ENCODE assay signal across 10 mouse cellular contexts in the genomic region with DNA sequence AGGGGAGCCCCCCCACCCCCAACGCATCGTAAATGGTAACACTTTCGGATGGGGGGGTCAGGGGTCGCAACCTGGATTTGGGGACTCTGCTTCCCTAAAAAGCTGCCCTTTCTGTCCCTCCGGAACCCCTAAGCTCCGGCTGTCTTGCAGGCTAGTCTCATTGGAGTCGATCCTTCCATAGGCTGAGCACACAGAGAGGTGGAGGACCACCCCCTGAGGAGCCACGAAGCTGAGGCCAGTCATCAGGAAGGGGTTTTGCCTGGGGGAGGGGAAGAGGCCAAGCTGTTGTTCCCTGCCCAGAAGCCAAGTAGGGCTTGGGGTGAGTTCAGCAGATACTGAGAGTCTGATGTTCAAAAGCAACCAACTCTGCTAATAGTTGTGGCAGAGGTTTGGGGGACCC. TPM values are rescaled to one million over a fixed set of nuclear protein-coding genes. Genes with fewer than 3 reads are reported as not detected.
DNase-seq lines count a peak whose midpoint lies in the region; ATAC-seq and TF ChIP-seq lines count a peak whose summit lies in the region.
"Had no signal": no experiment of that assay in that cellular context is flagged by ENCODE, and none has a peak within 500 bp of the region (broad histone marks: within the 10 kb centered on the region; RNA-seq: fewer than 3 reads in every experiment).

No protein-coding gene starts in this region.

- 3% methylated on average over 8 of the region's 8 CpGs for WGBS in heart, embryonic 14.5 days
- WGBS in hindbrain, embryonic 12.5 days = 2% methylated on average over 8 of the region's 8 CpGs
- 1% methylated on average over 8 of the region's 8 CpGs for WGBS in midbrain, embryonic 12.5 days

- no peaks in the 10 kb centered on the region for H3K36me3 ChIP-seq in heart, embryonic 14.5 days (ENCODE audit: control insufficient read depth, insufficient read depth, low read length)
- no peaks in the 10 kb centered on the region for H3K36me3 ChIP-seq in hindbrain, embryonic 12.5 days
- no peaks in the 10 kb centered on the region for H3K36me3 ChIP-seq in midbrain, embryonic 12.5 days

- no peak for TF ChIP-seq POLR2A in brain, embryonic 14.5 days (IDR thresholded peaks at IDR 0.05; ENCODE audit: borderline replicate concordance, extremely low read depth, insufficient read depth, insufficient read length, poor library complexity, severe bottlenecking)

- H3K27me3 ChIP-seq in heart, embryonic 14.5 days (ENCODE audit: control insufficient read depth, insufficient read depth, low read length) = peaks cover 68% of the 10 kb centered on the region
- H3K27me3 ChIP-seq in hindbrain, embryonic 12.5 days = peaks cover 58% of the 10 kb centered on the region
- H3K27me3 ChIP-seq in midbrain, embryonic 12.5 days = peaks cover 87% of the 10 kb centered on the region

- H3K9me3 ChIP-seq in heart, embryonic 14.5 days (ENCODE audit: control insufficient read depth, low read length) = peaks cover 6% of the 10 kb centered on the region; the same call in 1 of the 2 replicates
- 0 out of 2 replicates have a peak, but pooled peaks cover 7% of the 10 kb centered on the region for H3K9me3 ChIP-seq in hindbrain, embryonic 12.5 days (replicated peaks)
- 0 out of 2 replicates have a peak, but pooled peaks cover 2% of the 10 kb centered on the region for H3K9me3 ChIP-seq in midbrain, embryonic 12.5 days

- peak overlapping the region; percentile 90 for H3K4me2 ChIP-seq in heart, embryonic 14.5 days (ENCODE audit: low read length)
- peak overlapping the region; percentile 68 for H3K4me2 ChIP-seq in hindbrain, embryonic 12.5 days (replicated peaks)
- H3K4me2 ChIP-seq in midbrain, embryonic 12.5 days (replicated peaks) = peak overlapping the region; percentile 63

- no peak for ATAC-seq in heart, embryonic 14.5 days (ENCODE audit: insufficient number of reproducible peaks, insufficient read depth, low FRiP score, low read depth)
- ATAC-seq in hindbrain, embryonic 12.5 days (ENCODE audit: low FRiP score) = peak; percentile 55
- ATAC-seq in midbrain, embryonic 12.5 days (ENCODE audit: low FRiP score, low read depth) = peak; percentile 65
- no peak for ATAC-seq in cerebellum, adult (ENCODE audit: insufficient number of reproducible peaks, low FRiP score, low TSS enrichment)

- H3K9ac ChIP-seq in heart, embryonic 14.5 days (ENCODE audit: low read length) = peak overlapping the region; percentile 71
- H3K9ac ChIP-seq in hindbrain, embryonic 12.5 days = peak overlapping the region; percentile 71
- peak overlapping the region; percentile 66; the same call in 1 of the 2 replicates for H3K9ac ChIP-seq in midbrain, embryonic 12.5 days (replicated peaks)

- H3K27ac ChIP-seq in heart, embryonic 14.5 days (replicated peaks in 1 of 2; ENCODE audit: control insufficient read depth in 1 of 2, insufficient read depth in 1 of 2, low read depth in 2 of 2, low read length in 2 of 2) = no peak overlapping the region
- H3K27ac ChIP-seq in hindbrain, embryonic 12.5 days = peak overlapping the region; percentile 44; the same call in 1 of the 2 replicates
- peak overlapping the region; percentile 61 for H3K27ac ChIP-seq in midbrain, embryonic 12.5 days (replicated peaks)

- DNase-seq in heart, adult 8-10 months (ENCODE audit: low spot score) = no peak
- DNase-seq in brain, embryonic 14.5 days (ENCODE audit: low read depth) = peak; percentile 38
- no peak for DNase-seq in ovary, postnatal 36 days (ENCODE audit: low spot score)
- DNase-seq in gastrocnemius, postnatal 4 days (ENCODE audit: low spot score in 2 of 2) = no peak

- TF ChIP-seq CTCF in brain, embryonic 14.5 days (IDR thresholded peaks at IDR 0.05; ENCODE audit: borderline replicate concordance, extremely low read depth, insufficient read depth, insufficient read length) = no peak

- peak overlapping the region; percentile 49 to 56 for H3K4me3 ChIP-seq in heart, embryonic 14.5 days (ENCODE audit: control insufficient read depth in 1 of 2, insufficient read depth in 1 of 2, low read depth in 1 of 2, low read length in 2 of 2)
- peak overlapping the region; percentile 43 for H3K4me3 ChIP-seq in hindbrain, embryonic 12.5 days
- peak overlapping the region; percentile 49 for H3K4me3 ChIP-seq in midbrain, embryonic 12.5 days

- H3K4me1 ChIP-seq in heart, embryonic 14.5 days (ENCODE audit: control insufficient read depth in 2 of 2, insufficient read depth in 2 of 2, low read length in 2 of 2) = peaks cover 4 to 11% of the 10 kb centered on the region in 2 experiments; a peak in 3 of 4 replicates
- H3K4me1 ChIP-seq in hindbrain, embryonic 12.5 days = peaks cover 22% of the 10 kb centered on the region
- peaks cover 19% of the 10 kb centered on the region; the same call in 1 of the 2 replicates for H3K4me1 ChIP-seq in midbrain, embryonic 12.5 days

RNA-seq across cellular contexts. Expression of gene Wnt3a, which starts 26.0 kb away (rescaled TPM):
- polyA plus RNA-seq in heart, embryonic 14.5 days (2014; fragmentation: Nextera tagmentation; extraction: Ambion mirVana) = not detected in 2 replicates
- not detected for total RNA-seq in heart, adult 8-10 months (2022)
- polyA plus RNA-seq in brain, embryonic 14.5 days (2012; rRNA removed) = 0.50 and 1.1 TPM in 2 replicates
- 5.0 and 8.0 TPM in 2 replicates for polyA plus RNA-seq in hindbrain, embryonic 12.5 days (2016; fragmentation: Nextera tagmentation; extraction: Ambion mirVana)
- 2.0 and 3.7 TPM in 2 replicates for polyA plus RNA-seq in midbrain, embryonic 12.5 days (2016; fragmentation: Nextera tagmentation; extraction: Ambion mirVana)
- not detected for total RNA-seq in gastrocnemius, postnatal 4 days (2021)
- total RNA-seq: CH12.LX; left cerebral cortex, adult 8-10 months had no signal

RNA-seq across cellular contexts. Expression of gene Arf1, which starts 36.5 kb away (rescaled TPM):
- polyA plus RNA-seq in heart, embryonic 14.5 days (2014; fragmentation: Nextera tagmentation; extraction: Ambion mirVana) = 556 and 557 TPM in 2 replicates
- total RNA-seq in heart, adult 8-10 months (2022) = 100 to 1,000 TPM; 261 to 279 (median 274) TPM
- polyA plus RNA-seq in brain, embryonic 14.5 days (2012; rRNA removed) = 565 and 655 TPM in 2 replicates
- 590 and 625 TPM in 2 replicates for polyA plus RNA-seq in hindbrain, embryonic 12.5 days (2016; fragmentation: Nextera tagmentation; extraction: Ambion mirVana)
- polyA plus RNA-seq in midbrain, embryonic 12.5 days (2016; fragmentation: Nextera tagmentation; extraction: Ambion mirVana) = 539 and 564 TPM in 2 replicates
- total RNA-seq in gastrocnemius, postnatal 4 days (2021) = 100 to 1,000 TPM; 264 to 267 TPM

RNA-seq across cellular contexts. Expression of gene Wnt9a, which starts 42.1 kb away (rescaled TPM):
- polyA plus RNA-seq in heart, embryonic 14.5 days (2014; fragmentation: Nextera tagmentation; extraction: Ambion mirVana) = 0.97 and 1.2 TPM in 2 replicates
- 1 to 10 TPM; 4.3 to 4.9 (median 4.6) TPM for total RNA-seq in heart, adult 8-10 months (2022)
- polyA plus RNA-seq in brain, embryonic 14.5 days (2012; rRNA removed) = 3.2 and 4.5 TPM in 2 replicates
- polyA plus RNA-seq in hindbrain, embryonic 12.5 days (2016; fragmentation: Nextera tagmentation; extraction: Ambion mirVana) = 6.1 and 6.9 TPM in 2 replicates
- 7.3 and 8.1 TPM in 2 replicates for polyA plus RNA-seq in midbrain, embryonic 12.5 days (2016; fragmentation: Nextera tagmentation; extraction: Ambion mirVana)
- total RNA-seq in gastrocnemius, postnatal 4 days (2021) = 10 to 100 TPM; 12.8 to 15.4 TPM
- total RNA-seq: CH12.LX had no signal

RNA-seq across cellular contexts. Expression of gene 2310033P09Rik, which starts 56.5 kb away (rescaled TPM):
- polyA plus RNA-seq in heart, embryonic 14.5 days (2014; fragmentation: Nextera tagmentation; extraction: Ambion mirVana) = 20.0 and 22.1 TPM in 2 replicates
- total RNA-seq in heart, adult 8-10 months (2022) = 10 to 100 TPM in 3 of 4 experiments, 1 to 10 TPM in 1; 9.8 to 12.9 (median 10.6) TPM
- 32.4 and 37.2 TPM in 2 replicates for polyA plus RNA-seq in brain, embryonic 14.5 days (2012; rRNA removed)
- polyA plus RNA-seq in hindbrain, embryonic 12.5 days (2016; fragmentation: Nextera tagmentation; extraction: Ambion mirVana) = 29.6 and 31.9 TPM in 2 replicates
- polyA plus RNA-seq in midbrain, embryonic 12.5 days (2016; fragmentation: Nextera tagmentation; extraction: Ambion mirVana) = 35.0 and 36.4 TPM in 2 replicates
- total RNA-seq in gastrocnemius, postnatal 4 days (2021) = 1 to 10 TPM; 7.8 to 8.1 TPM

Comparison
In these comparisons a context has a peak if more than half of its experiments do, and no peak if none do; other contexts are left out.
1. ATAC-seq: peak in hindbrain, embryonic 12.5 days (single experiment) and midbrain, embryonic 12.5 days (single experiment); none in heart, embryonic 14.5 days (single experiment) and cerebellum, adult (single experiment).
2. H3K27ac ChIP-seq: peak in hindbrain, embryonic 12.5 days (single experiment) and midbrain, embryonic 12.5 days (single experiment); none in heart, embryonic 14.5 days (0 of 2).
3. Peak in every context shown above with its lines, with median percentiles within 50 percentile points of each other: H3K4me2 ChIP-seq, H3K4me3 ChIP-seq and H3K9ac ChIP-seq.